Mouse (Mus musculus): Measurements from ENCODE around the gene Blmh. TPM values are rescaled to one million over a fixed set of nuclear protein-coding genes. Genes with fewer than 3 reads are reported as not detected.

Blmh gene
- polyA plus RNA-seq, 1 experiment from 2014 or later = 168 TPM

DNA sequence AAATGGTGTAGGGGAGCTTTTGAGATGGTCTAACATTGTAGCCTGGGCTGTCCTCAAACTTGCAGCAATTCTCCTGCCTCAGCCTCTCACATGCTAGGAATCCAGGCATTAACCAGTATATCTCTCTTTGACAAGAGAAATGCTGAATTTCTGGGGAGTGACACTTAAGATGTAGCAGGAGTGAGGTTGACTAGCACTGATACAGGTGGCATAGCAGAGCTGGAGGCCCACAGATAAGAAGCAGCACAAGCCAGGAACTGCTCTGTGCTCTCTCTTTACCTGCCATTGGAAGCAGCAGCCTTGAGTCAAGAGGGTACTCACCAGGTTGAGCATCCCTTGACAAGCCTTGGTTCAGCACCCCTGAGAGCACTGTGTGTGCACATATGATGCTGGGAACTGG is 59.6 kb downstream of the Blmh start:
- ATAC-seq (ENCODE audit: low FRiP score) = no peak
- no peaks in the 10 kb centered on the region for H3K4me1 ChIP-seq
- H3K9me3 ChIP-seq (replicated peaks) = no peaks in the 10 kb centered on the region
- no peak overlapping the region for H3K4me3 ChIP-seq
- no peak overlapping the region for H3K4me2 ChIP-seq (replicated peaks)
- H3K36me3 ChIP-seq = peaks cover 62% of the 10 kb centered on the region
- H3K27ac ChIP-seq = no peak overlapping the region
- no peak overlapping the region for H3K9ac ChIP-seq
- H3K27me3 ChIP-seq = no peaks in the 10 kb centered on the region

- Histone ChIP-seq H3K9ac (no peak overlapping the region), H3K27me3 (peaks cover 9% of the 10 kb centered on the region), H3K4me1 (peaks cover 4% of the 10 kb centered on the region; the same call in 1 of the 2 replicates), H3K9me3 (replicated peaks) (no peaks in the 10 kb centered on the region), H3K36me3 (peaks cover 27% of the 10 kb centered on the region), H3K4me3 (no peak overlapping the region), H3K4me2 (replicated peaks) (no peak overlapping the region), H3K27ac (no peak overlapping the region)
- WGBS = 75% methylated on average over 5 of the region's 5 CpGs
- ATAC-seq (ENCODE audit: low FRiP score) = no peak
These were observed 66.2 kb downstream of the Blmh start for GRCm38 (mm10) chr11:76990839-76991238.

DNA sequence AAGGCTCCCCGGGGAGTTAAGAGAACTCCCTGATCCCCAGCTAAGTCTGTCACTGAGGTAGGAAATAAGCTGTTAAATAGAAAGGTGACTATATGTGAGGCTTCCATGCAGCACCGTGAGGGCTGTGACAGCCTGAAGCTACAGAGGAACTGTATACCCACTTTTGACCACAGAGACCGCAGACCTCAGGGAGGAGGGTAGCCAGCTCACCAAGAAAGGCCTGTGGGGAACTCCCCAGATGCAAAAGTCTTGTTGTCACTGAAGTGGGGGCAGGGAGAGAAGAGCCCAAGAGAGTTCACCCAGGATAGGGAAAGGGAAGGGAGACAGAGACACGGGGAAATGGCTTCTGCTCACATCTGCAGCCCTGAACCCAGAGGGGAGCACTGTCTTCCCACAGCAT is 68.3 kb downstream of the Blmh start:
- Histone ChIP-seq H3K36me3 (peaks cover 7% of the 10 kb centered on the region; the same call in 1 of the 2 replicates), H3K4me2 (replicated peaks) (no peak overlapping the region), H3K4me1 (peaks cover 12% of the 10 kb centered on the region), H3K9me3 (replicated peaks) (no peaks in the 10 kb centered on the region), H3K4me3 (no peak overlapping the region), H3K27me3 (peaks cover 26% of the 10 kb centered on the region), H3K9ac (no peak overlapping the region), H3K27ac (no peak overlapping the region)
- no peak for ATAC-seq (ENCODE audit: low FRiP score)
- WGBS = 40% methylated on average over 4 of the region's 4 CpGs

GRCm38 (mm10) chr11:76995966-76996672 is 71.5 kb downstream of the Blmh start:
- Histone ChIP-seq H3K4me2 (replicated peaks) (no peak overlapping the region), H3K9me3 (replicated peaks) (no peaks in the 10 kb centered on the region), H3K36me3 (no peaks in the 10 kb centered on the region), H3K27me3 (peaks cover 57% of the 10 kb centered on the region), H3K9ac (no peak overlapping the region), H3K4me1 (peaks cover 22% of the 10 kb centered on the region), H3K4me3 (no peak overlapping the region), H3K27ac (no peak overlapping the region)
- 57% methylated on average over 20 of the region's 20 CpGs for WGBS
- no peak for ATAC-seq (ENCODE audit: low FRiP score)

GRCm38 (mm10) chr11:76997305-76997704 is 72.7 kb downstream of the Blmh start:
- Histone ChIP-seq H3K9me3 (replicated peaks) (no peaks in the 10 kb centered on the region), H3K27ac (no peak overlapping the region), H3K9ac (peak overlapping the region; percentile 46; the same call in 1 of the 2 replicates), H3K36me3 (no peaks in the 10 kb centered on the region), H3K4me1 (peaks cover 22% of the 10 kb centered on the region), H3K4me2 (replicated peaks) (peak overlapping the region; percentile 85), H3K4me3 (peak overlapping the region; percentile 41), H3K27me3 (peaks cover 67% of the 10 kb centered on the region)
- WGBS = under 1% methylated on average over 21 of the region's 21 CpGs
- peak; percentile 80 for ATAC-seq (ENCODE audit: low FRiP score)

GRCm38 (mm10) chr11:76997916-76998704 is 73.5 kb downstream of the Blmh start, which contains the start of gene Slc6a4:
Gene Slc6a4 (plus strand): TSS chr11:76998603.
- no peaks in the 10 kb centered on the region for H3K36me3 ChIP-seq
- no peaks in the 10 kb centered on the region for H3K9me3 ChIP-seq (replicated peaks)
- no peak within 1 kb of the TSS for H3K27ac ChIP-seq
- no peak for ATAC-seq (ENCODE audit: low FRiP score)
- under 1% methylated on average over 49 of the region's 52 CpGs for WGBS
- peak within 1 kb of the TSS; percentile 85 for H3K4me2 ChIP-seq (replicated peaks)
- peak within 1 kb of the TSS; percentile 41 for H3K4me3 ChIP-seq
- H3K27me3 ChIP-seq = peaks cover 71% of the 10 kb centered on the region
- peak within 1 kb of the TSS; percentile 49 for H3K9ac ChIP-seq
- peaks cover 18% of the 10 kb centered on the region for H3K4me1 ChIP-seq

DNA sequence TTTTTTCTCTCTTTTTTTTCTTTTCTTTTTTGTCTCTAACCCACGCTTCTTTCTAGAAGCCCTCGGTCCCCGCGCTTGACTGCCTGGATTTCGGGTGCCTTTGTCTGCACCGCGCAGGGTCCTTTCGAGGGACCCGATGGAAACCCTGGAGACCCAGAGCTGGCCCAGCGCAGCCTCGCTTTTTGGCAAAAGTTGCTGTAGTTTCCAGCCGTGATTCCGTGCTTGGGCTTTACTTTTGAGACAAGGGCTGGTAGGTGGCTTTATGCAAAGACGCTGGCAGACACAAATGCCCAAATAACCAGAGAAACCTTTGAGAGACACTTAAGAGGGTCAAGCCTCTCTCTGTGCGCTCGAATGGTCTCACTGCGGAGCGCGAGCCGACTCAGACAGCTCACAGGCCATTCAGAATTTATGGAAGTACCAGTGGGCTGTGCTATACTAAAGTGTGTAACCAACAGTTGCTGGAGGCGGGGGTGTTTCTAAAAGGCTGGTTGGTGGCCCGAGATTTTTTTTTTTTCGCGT is 74.2 kb downstream of the Blmh start:
- peaks cover 71% of the 10 kb centered on the region for H3K27me3 ChIP-seq
- H3K4me3 ChIP-seq = peak overlapping the region; percentile 41
- no peak for ATAC-seq (ENCODE audit: low FRiP score)
- H3K4me1 ChIP-seq = peaks cover 18% of the 10 kb centered on the region
- H3K9me3 ChIP-seq (replicated peaks) = no peaks in the 10 kb centered on the region
- WGBS = 12% methylated on average over 24 of the region's 24 CpGs
- H3K4me2 ChIP-seq (replicated peaks) = peak overlapping the region; percentile 85
- H3K9ac ChIP-seq = peak overlapping the region; percentile 49; the same call in 1 of the 2 replicates
- H3K27ac ChIP-seq = no peak overlapping the region
- H3K36me3 ChIP-seq = no peaks in the 10 kb centered on the region

DNA sequence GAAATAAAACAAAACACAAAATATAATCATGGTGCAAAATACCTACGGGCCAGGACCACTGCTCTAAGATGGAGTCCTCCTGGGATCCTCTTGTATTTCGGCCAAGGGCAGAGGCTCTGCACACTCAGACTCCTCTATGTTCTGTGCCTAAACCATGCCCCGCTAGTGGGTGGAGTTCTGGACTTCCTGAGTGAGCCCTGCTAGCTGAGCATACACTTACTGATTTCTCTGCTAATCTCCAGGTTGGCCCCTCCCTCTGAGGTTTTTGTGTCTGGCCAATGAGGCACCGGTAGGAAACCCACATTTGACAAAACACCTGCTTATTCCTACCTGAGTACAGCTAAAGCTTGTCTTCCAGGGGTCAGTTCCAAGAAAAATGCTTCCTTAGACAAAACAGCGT is 76.1 kb downstream of the Blmh start:
- no peaks in the 10 kb centered on the region for H3K9me3 ChIP-seq (replicated peaks)
- H3K36me3 ChIP-seq = no peaks in the 10 kb centered on the region
- H3K27ac ChIP-seq = no peak overlapping the region
- H3K4me3 ChIP-seq = no peak overlapping the region
- H3K4me1 ChIP-seq = peaks cover 18% of the 10 kb centered on the region
- H3K9ac ChIP-seq = no peak overlapping the region
- no peak for ATAC-seq (ENCODE audit: low FRiP score)
- H3K4me2 ChIP-seq (replicated peaks) = no peak overlapping the region
- peaks cover 63% of the 10 kb centered on the region for H3K27me3 ChIP-seq
- 60% methylated on average over 5 of the region's 5 CpGs for WGBS

DNA sequence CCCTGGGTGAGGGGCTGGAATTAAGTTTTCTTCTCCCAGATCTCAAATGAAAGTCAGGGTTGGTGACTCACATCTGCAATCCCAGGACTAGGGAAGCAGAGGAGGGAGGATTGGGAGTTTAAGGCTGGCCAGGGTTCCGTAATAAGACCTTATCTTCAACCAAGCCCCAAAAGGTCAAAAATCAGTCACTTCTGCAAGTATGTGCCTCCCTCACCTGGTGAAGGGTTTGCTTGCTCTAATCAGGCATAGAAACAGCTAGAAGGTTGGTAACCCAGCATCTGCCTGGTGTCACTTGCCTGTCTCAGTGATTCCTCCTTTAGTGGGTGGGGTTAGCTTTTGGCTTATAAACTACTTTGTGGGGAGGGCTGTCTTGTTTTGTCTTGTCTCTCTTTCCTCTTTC is 77.8 kb downstream of the Blmh start:
- no peak overlapping the region for H3K27ac ChIP-seq
- peaks cover 13% of the 10 kb centered on the region for H3K4me1 ChIP-seq
- H3K36me3 ChIP-seq = no peaks in the 10 kb centered on the region
- H3K9me3 ChIP-seq (replicated peaks) = no peaks in the 10 kb centered on the region
- no peak for ATAC-seq (ENCODE audit: low FRiP score)
- 86% methylated on average over 1 of the region's 1 CpGs for WGBS
- H3K4me3 ChIP-seq = no peak overlapping the region
- no peak overlapping the region for H3K9ac ChIP-seq
- H3K4me2 ChIP-seq (replicated peaks) = no peak overlapping the region
- peaks cover 47% of the 10 kb centered on the region for H3K27me3 ChIP-seq

DNA sequence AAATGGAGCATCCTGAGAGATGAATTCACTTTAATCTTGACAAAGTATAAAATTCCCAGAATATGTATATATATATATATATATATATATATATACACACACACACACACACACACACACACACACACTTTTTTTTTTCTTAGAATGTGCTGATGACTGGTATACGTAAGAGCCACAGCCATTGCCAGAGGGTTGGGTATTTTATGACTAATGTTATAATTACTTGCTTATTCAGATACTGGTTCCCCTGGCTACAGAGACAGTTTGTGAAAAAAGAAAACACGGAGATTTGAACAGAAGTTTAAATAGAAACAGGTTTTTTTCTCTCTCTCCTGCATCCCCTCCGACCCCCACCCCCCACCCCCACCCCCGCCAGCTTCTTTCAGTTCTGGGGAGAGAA is 81.3 kb downstream of the Blmh start:
- Histone ChIP-seq H3K36me3 (no peaks in the 10 kb centered on the region), H3K4me3 (no peak overlapping the region), H3K27me3 (peaks cover 16% of the 10 kb centered on the region), H3K27ac (no peak overlapping the region), H3K4me2 (replicated peaks) (no peak overlapping the region), H3K9me3 (replicated peaks) (no peaks in the 10 kb centered on the region), H3K9ac (no peak overlapping the region), H3K4me1 (no peaks in the 10 kb centered on the region)
- no peak for ATAC-seq (ENCODE audit: low FRiP score)
- 78% methylated on average over 4 of the region's 4 CpGs for WGBS

DNA sequence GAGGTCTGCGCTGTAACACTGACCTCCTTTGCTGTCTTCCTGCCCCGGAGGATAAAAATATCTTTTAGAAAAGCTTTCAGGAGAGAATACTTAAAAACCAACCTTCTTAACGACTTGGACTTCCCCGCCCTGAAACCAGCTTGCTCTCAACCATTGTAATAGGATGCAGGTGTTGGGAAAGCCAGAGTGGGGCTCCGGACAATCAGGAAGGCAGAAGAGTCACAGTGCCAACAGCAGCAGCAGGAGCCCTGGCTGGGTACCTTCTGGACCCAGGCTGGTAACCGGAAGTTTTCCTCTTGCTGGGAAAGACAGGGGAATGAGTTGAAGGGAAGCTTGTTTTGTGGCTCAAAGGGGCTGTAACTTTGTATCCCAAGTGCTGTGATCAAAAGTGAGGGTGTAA is 82.0 kb downstream of the Blmh start:
- H3K4me3 ChIP-seq = no peak overlapping the region
- ATAC-seq (ENCODE audit: low FRiP score) = no peak
- no peak overlapping the region for H3K27ac ChIP-seq
- H3K9me3 ChIP-seq (replicated peaks) = no peaks in the 10 kb centered on the region
- peaks cover 9% of the 10 kb centered on the region for H3K27me3 ChIP-seq
- WGBS = 50% methylated on average over 6 of the region's 6 CpGs
- no peaks in the 10 kb centered on the region for H3K4me1 ChIP-seq
- H3K9ac ChIP-seq = no peak overlapping the region
- no peak overlapping the region for H3K4me2 ChIP-seq (replicated peaks)
- no peaks in the 10 kb centered on the region for H3K36me3 ChIP-seq

DNA sequence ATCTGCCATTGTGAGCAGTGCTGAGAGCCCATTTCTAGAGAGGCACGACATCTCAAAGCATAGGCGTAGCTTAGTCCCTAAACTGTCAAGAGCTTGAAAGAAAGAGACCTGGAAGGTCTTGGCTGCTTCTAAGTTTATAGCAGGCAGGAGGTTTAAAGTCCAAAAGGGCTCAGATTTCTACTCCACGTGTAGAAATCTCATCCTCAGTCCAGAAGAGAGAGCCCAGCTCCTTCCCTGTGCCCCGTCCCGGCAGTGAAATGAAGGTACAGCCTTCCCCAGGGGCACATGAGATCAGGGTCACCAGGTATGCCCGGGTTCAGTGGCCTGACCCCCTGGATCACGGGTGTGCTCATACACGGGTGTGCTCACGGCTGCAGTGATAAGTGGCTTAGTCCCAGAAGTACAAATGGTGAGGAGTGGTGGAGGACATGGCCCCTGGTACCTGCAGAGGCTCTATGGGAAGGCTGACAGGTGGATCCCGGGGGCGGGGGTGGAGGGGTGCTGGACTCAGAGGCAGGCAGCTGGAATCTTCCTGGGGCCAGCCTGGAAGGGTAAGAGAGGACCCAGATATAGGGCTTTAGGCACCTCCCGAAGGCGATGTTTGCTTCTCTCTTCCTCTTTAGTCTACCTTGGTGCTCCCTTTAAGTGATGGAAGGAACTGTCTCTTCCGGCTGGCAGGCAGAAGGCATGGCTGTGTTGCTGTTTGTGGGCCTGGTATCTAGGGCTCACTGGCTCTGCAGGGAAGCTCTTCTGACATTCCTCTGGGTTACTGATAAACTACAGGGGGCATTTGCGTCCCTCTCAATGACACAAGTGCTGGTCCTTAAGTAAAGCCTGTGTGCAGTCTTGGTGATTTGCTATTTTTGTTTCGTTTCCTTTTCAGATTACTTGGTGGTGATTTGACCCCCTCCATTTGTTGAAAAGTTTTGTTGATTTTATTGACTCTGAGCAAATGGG is 84.7 kb downstream of the Blmh start:
- H3K27me3 ChIP-seq = no peaks in the 10 kb centered on the region
- no peak overlapping the region for H3K4me3 ChIP-seq
- H3K27ac ChIP-seq = no peak overlapping the region
- 78% methylated on average over 16 of the region's 16 CpGs for WGBS
- H3K9ac ChIP-seq = no peak overlapping the region
- ATAC-seq (ENCODE audit: low FRiP score) = no peak
- no peak overlapping the region for H3K4me2 ChIP-seq (replicated peaks)
- no peaks in the 10 kb centered on the region for H3K4me1 ChIP-seq
- no peaks in the 10 kb centered on the region for H3K9me3 ChIP-seq (replicated peaks)
- no peaks in the 10 kb centered on the region for H3K36me3 ChIP-seq

Measured in hindbrain, embryonic 12.5 days (tissue).